Mouse (Mus musculus): ENCODE measurements at regions not wholly inside any gene's neighbourhood (a gene's known extent, or its start where the extent isn't known, plus 50 kb on each side); places are given as distances from the start of the nearest gene placed in this dataset.
A peak's percentile ranks its signal among the peaks of the same experiment; 100 is the strongest.

DNA sequence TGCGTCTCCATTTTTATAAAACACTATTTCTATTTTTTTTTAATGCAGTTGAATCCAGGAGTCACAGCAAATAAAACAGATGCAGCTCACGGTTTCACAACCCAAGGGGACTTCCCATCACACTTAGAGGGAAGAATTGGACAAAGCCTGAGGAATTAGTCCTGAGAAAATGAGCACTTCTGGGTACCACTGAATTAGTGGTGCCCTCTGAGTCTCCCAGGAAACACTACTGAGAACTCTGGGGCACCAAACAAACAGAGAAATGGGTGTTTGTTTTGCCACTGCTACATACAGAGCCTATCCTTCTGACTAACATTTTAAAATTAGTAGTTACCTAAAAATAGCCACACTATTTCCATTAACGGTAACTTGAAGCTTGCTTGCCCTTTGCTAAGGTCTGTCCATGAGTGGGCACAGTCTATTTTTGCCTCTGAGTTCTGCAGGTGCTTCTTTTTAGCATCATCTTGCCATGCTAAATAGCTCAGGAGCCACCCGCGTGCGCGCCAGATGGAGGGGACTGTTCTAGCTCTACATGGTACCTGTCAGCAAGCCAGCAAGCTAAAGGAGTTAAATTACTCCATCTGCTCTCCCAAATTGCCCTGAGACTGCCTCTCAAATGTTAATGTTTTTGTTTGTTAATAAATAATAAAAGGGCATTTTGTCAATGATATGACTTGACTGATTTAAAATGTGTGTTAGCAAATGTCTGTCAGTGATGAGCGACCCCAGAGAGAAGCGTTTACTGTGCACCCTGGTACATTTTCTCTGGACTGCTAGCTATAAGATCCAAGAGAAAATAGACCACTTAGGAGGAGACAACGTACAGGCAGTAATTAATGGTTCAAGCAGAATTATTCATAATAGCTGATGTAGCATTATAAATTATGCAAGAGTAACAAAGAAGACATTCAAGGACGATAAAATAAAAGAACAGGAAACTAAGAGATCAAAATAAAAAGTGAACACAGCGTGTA, 141.3 kb downstream of the Tas2r134 start:
- TF ChIP-seq TCF12 (IDR thresholded peaks at IDR 0.05; ENCODE audit: low read depth, low read length) (peak; percentile 67; the same call in 1 of the 2 replicates), USF1 (IDR thresholded peaks at IDR 0.05; ENCODE audit: low read depth, low read length) (no peak)
